Mouse (Mus musculus): Measurements from ENCODE around the gene Nek7. TPM values are rescaled to one million over a fixed set of nuclear protein-coding genes. Genes with fewer than 3 reads are reported as not detected.

The Nek7 gene
- 29.6 and 30.6 TPM in 2 replicates for polyA plus RNA-seq (2011; ENCODE audit: insufficient read depth, insufficient read length, low read depth, missing spikeins)

- Histone ChIP-seq H3K27ac (ENCODE audit: insufficient read depth, low read length) (no peak within 1 kb of the TSS), H3K27me3 (ENCODE audit: control insufficient read depth, insufficient read depth, low read length, poor library complexity, severe bottlenecking) (no peaks in the 10 kb centered on the region), H3K9ac (ENCODE audit: low read depth, poor library complexity, severe bottlenecking) (peak within 1 kb of the TSS; percentile 89), H3K9me3 (replicated peaks; ENCODE audit: control insufficient read depth, insufficient read depth, low read length, poor library complexity, severe bottlenecking) (no peaks in the 10 kb centered on the region), H3K4me1 (ENCODE audit: control insufficient read depth, insufficient read depth, low read length) (no peaks in the 10 kb centered on the region), H3K36me3 (ENCODE audit: control insufficient read depth, insufficient read depth, low read length, poor library complexity, severe bottlenecking) (no peaks in the 10 kb centered on the region), H3K4me3 (ENCODE audit: low read depth, low read length) (peak within 1 kb of the TSS; percentile 94)
- TF ChIP-seq EP300 (IDR thresholded peaks at IDR 0.05; ENCODE audit: insufficient read depth, low read depth, low read length) (no peak), CTCF (IDR thresholded peaks at IDR 0.05; ENCODE audit: low read depth, low read length) (no peak), POLR2A (IDR thresholded peaks at IDR 0.05; ENCODE audit: insufficient read depth, low read length) (no peak)
Observed at GRCm38 (mm10) chr1:138619996-138620461, at the start of gene Nek7. Gene Nek7 (minus strand): TSS chr1:138620141.

- Histone ChIP-seq H3K9ac (ENCODE audit: low read depth, poor library complexity, severe bottlenecking) (no peak overlapping the region), H3K36me3 (ENCODE audit: control insufficient read depth, insufficient read depth, low read length, poor library complexity, severe bottlenecking) (no peaks in the 10 kb centered on the region), H3K4me3 (ENCODE audit: low read depth, low read length) (no peak overlapping the region), H3K9me3 (replicated peaks; ENCODE audit: control insufficient read depth, insufficient read depth, low read length, poor library complexity, severe bottlenecking) (no peaks in the 10 kb centered on the region), H3K4me1 (ENCODE audit: control insufficient read depth, insufficient read depth, low read length) (no peaks in the 10 kb centered on the region), H3K27ac (ENCODE audit: insufficient read depth, low read length) (no peak overlapping the region), H3K27me3 (ENCODE audit: control insufficient read depth, insufficient read depth, low read length, poor library complexity, severe bottlenecking) (no peaks in the 10 kb centered on the region)
- TF ChIP-seq EP300 (IDR thresholded peaks at IDR 0.05; ENCODE audit: insufficient read depth, low read depth, low read length), result no peak
Observed at GRCm38 (mm10) chr1:138662342-138662741, 42.4 kb upstream of the Nek7 start.

GRCm38 (mm10) chr1:138654212-138654611, 34.3 kb upstream of the Nek7 start:
- H3K4me1 ChIP-seq (ENCODE audit: control insufficient read depth, insufficient read depth, low read length), result no peaks in the 10 kb centered on the region
- no peaks in the 10 kb centered on the region for H3K36me3 ChIP-seq (ENCODE audit: control insufficient read depth, insufficient read depth, low read length, poor library complexity, severe bottlenecking)
- H3K9me3 ChIP-seq (replicated peaks; ENCODE audit: control insufficient read depth, insufficient read depth, low read length, poor library complexity, severe bottlenecking), result 0 out of 2 replicates have a peak, but pooled peaks cover 2% of the 10 kb centered on the region
- no peak overlapping the region for H3K4me3 ChIP-seq (ENCODE audit: low read depth, low read length)
- TF ChIP-seq EP300 (IDR thresholded peaks at IDR 0.05; ENCODE audit: insufficient read depth, low read depth, low read length) (no peak), CTCF (IDR thresholded peaks at IDR 0.05; ENCODE audit: low read depth, low read length) (no peak), POLR2A (IDR thresholded peaks at IDR 0.05; ENCODE audit: insufficient read depth, low read length) (no peak)
- H3K27me3 ChIP-seq (ENCODE audit: control insufficient read depth, insufficient read depth, low read length, poor library complexity, severe bottlenecking), result no peaks in the 10 kb centered on the region
- H3K9ac ChIP-seq (ENCODE audit: low read depth, poor library complexity, severe bottlenecking), result no peak overlapping the region
- H3K27ac ChIP-seq (ENCODE audit: insufficient read depth, low read length), result no peak overlapping the region

GRCm38 (mm10) chr1:138644991-138645390, 25.1 kb upstream of the Nek7 start:
- TF ChIP-seq CTCF (IDR thresholded peaks at IDR 0.05; ENCODE audit: low read depth, low read length) (no peak), EP300 (IDR thresholded peaks at IDR 0.05; ENCODE audit: insufficient read depth, low read depth, low read length) (no peak), POLR2A (IDR thresholded peaks at IDR 0.05; ENCODE audit: insufficient read depth, low read length) (no peak)
- no peaks in the 10 kb centered on the region for H3K4me1 ChIP-seq (ENCODE audit: control insufficient read depth, insufficient read depth, low read length)
- no peak overlapping the region for H3K4me3 ChIP-seq (ENCODE audit: low read depth, low read length)
- H3K9me3 ChIP-seq (replicated peaks; ENCODE audit: control insufficient read depth, insufficient read depth, low read length, poor library complexity, severe bottlenecking), result no peaks in the 10 kb centered on the region
- no peak overlapping the region for H3K27ac ChIP-seq (ENCODE audit: insufficient read depth, low read length)
- H3K27me3 ChIP-seq (ENCODE audit: control insufficient read depth, insufficient read depth, low read length, poor library complexity, severe bottlenecking), result no peaks in the 10 kb centered on the region
- no peak overlapping the region for H3K9ac ChIP-seq (ENCODE audit: low read depth, poor library complexity, severe bottlenecking)
- H3K36me3 ChIP-seq (ENCODE audit: control insufficient read depth, insufficient read depth, low read length, poor library complexity, severe bottlenecking), result no peaks in the 10 kb centered on the region

- no peaks in the 10 kb centered on the region for H3K9me3 ChIP-seq (replicated peaks; ENCODE audit: control insufficient read depth, insufficient read depth, low read length, poor library complexity, severe bottlenecking)
- H3K27ac ChIP-seq (ENCODE audit: insufficient read depth, low read length), result no peak overlapping the region
- H3K36me3 ChIP-seq (ENCODE audit: control insufficient read depth, insufficient read depth, low read length, poor library complexity, severe bottlenecking), result no peaks in the 10 kb centered on the region
- no peaks in the 10 kb centered on the region for H3K27me3 ChIP-seq (ENCODE audit: control insufficient read depth, insufficient read depth, low read length, poor library complexity, severe bottlenecking)
- H3K4me1 ChIP-seq (ENCODE audit: control insufficient read depth, insufficient read depth, low read length), result no peaks in the 10 kb centered on the region
- no peak overlapping the region for H3K4me3 ChIP-seq (ENCODE audit: low read depth, low read length)
- no peak overlapping the region for H3K9ac ChIP-seq (ENCODE audit: low read depth, poor library complexity, severe bottlenecking)
- TF ChIP-seq POLR2A (IDR thresholded peaks at IDR 0.05; ENCODE audit: insufficient read depth, low read length), result no peak
- TF ChIP-seq EP300 (IDR thresholded peaks at IDR 0.05; ENCODE audit: insufficient read depth, low read depth, low read length), result no peak
- TF ChIP-seq CTCF (IDR thresholded peaks at IDR 0.05; ENCODE audit: low read depth, low read length), result no peak
Observed at GRCm38 (mm10) chr1:138643306-138643830, 23.4 kb upstream of the Nek7 start.

GRCm38 (mm10) chr1:138640934-138641461, 21.1 kb upstream of the Nek7 start:
- H3K27me3 ChIP-seq (ENCODE audit: control insufficient read depth, insufficient read depth, low read length, poor library complexity, severe bottlenecking), result no peaks in the 10 kb centered on the region
- no peak overlapping the region for H3K4me3 ChIP-seq (ENCODE audit: low read depth, low read length)
- no peak for TF ChIP-seq POLR2A (IDR thresholded peaks at IDR 0.05; ENCODE audit: insufficient read depth, low read length)
- TF ChIP-seq CTCF (IDR thresholded peaks at IDR 0.05; ENCODE audit: low read depth, low read length), result no peak
- no peak for TF ChIP-seq EP300 (IDR thresholded peaks at IDR 0.05; ENCODE audit: insufficient read depth, low read depth, low read length)
- no peaks in the 10 kb centered on the region for H3K4me1 ChIP-seq (ENCODE audit: control insufficient read depth, insufficient read depth, low read length)
- no peaks in the 10 kb centered on the region for H3K9me3 ChIP-seq (replicated peaks; ENCODE audit: control insufficient read depth, insufficient read depth, low read length, poor library complexity, severe bottlenecking)
- no peaks in the 10 kb centered on the region for H3K36me3 ChIP-seq (ENCODE audit: control insufficient read depth, insufficient read depth, low read length, poor library complexity, severe bottlenecking)
- no peak overlapping the region for H3K27ac ChIP-seq (ENCODE audit: insufficient read depth, low read length)
- no peak overlapping the region for H3K9ac ChIP-seq (ENCODE audit: low read depth, poor library complexity, severe bottlenecking)
